Mouse (Mus musculus) c-Kit-positive CD71-positive TER-119-negative erythroid progenitor cells, embryonic 14.5 days (primary cell): ENCODE data around the gene Krtap9-1.
"Not testable (repeated sequence)": the region's sequence is repeated elsewhere in the genome, so short reads cannot be mapped to it uniquely, and the experiment has no call there.

Experiments
- DNase-seq: peaks from one replicate; pipeline ENCODE4 v3.0.0-alpha.2; 2013; ENCODE audit warnings: low read depth

The Krtap9-1 gene

GRCm38 (mm10) chr11:99873089-99873488 is at the start of gene Krtap9-1:
Gene Krtap9-1 (plus strand): TSS chr11:99873389.
- not testable (repeated sequence) for DNase-seq

DNA sequence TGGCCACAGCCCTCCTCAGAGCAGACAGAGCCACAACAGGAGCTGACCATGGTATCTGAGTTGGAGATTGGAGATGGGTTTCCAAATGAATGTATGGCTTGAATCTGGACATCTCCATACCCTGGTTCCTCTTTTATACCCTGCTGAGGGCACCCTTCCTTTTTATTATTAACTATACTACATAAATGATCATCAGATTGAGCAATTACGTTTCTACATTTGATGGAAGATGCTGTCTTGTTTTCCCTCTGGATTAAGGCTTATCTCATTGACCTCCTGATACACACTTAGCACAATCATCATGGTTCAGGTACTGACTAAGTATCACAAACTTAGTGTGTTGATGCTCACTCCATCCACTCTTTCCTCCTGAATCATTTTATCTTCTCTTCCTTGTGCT is 35.2 kb upstream of the Krtap9-1 start, which contains the start of gene 2300003K06Rik:
2300003K06Rik (minus strand) TSS at position 101 of the 400 bp plus-strand sequence.
- DNase-seq = no peak

DNA sequence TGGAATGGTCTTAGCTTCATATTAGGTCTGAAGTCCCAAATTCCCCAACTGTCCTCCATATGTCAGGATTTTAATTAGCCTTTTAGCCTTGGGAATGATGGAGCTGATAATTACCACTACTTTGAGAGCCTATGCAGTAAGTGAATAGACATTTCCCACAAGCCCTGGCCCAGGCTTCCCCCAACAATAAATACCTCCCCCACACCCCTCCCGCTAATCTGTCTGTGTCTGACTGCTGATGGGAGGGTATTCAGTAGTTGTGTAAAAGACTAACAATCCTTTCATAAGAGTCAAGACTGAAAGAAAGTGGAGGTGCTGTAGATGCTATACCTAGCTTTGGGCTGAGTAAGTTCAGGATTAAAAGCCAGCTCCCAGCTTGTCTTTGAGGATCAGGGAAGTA is 31.0 kb upstream of the Krtap9-1 start:
- DNase-seq = no peak

- no peak for DNase-seq
Observed at GRCm38 (mm10) chr11:99846746-99847145, 26.4 kb upstream of the Krtap9-1 start.

GRCm38 (mm10) chr11:99851508-99851907 is 21.7 kb upstream of the Krtap9-1 start, which contains the start of gene Krtap4-16:
Gene Krtap4-16 (minus strand): TSS chr11:99851608.
- no peak for DNase-seq

DNA sequence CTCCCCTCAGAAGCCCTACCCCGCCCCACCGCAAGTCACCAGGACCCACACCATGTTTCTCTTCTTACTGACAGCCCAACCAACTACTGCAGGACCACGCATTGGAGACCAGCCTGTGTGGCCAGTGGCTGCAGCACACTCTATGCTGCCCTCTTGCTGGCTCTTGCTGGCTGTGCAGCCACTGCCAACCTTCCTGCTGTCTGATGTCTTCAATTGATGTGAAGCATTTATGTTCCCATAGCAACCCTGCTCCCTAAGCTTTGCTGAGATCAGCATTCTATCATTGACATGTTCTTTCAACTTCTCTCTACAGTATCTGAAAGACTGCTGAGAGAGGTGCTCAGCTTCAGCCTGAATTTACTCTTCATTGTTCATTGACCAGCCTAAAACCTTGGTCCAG is 19.1 kb upstream of the Krtap9-1 start:
- DNase-seq = no peak

GRCm38 (mm10) chr11:99857617-99858016 is 15.6 kb upstream of the Krtap9-1 start, which contains the start of gene Gm11568:
Gene Gm11568 (plus strand): TSS chr11:99857917.
- no peak for DNase-seq

DNA sequence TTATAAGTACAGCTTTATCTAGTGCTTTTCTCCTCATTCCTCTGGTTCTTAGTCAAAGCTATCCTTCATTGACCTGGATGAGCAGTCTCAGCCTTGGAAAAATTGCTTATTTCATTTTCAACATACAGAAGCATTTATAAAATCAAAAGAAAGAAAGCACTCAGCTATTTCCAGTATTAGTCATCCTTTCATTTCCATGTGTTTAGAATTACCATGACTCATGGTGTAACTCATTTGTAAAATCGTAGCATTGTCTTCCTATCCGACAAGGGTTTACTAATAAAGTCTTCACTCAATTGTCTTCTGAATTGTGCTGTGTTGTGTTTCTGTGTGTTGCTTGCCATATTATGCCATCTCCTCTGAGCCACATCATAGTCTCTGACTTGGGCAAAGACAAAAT is 14.4 kb upstream of the Krtap9-1 start:
- DNase-seq = no peak

GRCm38 (mm10) chr11:99864176-99864575 is 9.0 kb upstream of the Krtap9-1 start, which contains the start of gene Gm11559:
Gene Gm11559 (plus strand): TSS chr11:99864476.
- not testable (repeated sequence) for DNase-seq

DNA sequence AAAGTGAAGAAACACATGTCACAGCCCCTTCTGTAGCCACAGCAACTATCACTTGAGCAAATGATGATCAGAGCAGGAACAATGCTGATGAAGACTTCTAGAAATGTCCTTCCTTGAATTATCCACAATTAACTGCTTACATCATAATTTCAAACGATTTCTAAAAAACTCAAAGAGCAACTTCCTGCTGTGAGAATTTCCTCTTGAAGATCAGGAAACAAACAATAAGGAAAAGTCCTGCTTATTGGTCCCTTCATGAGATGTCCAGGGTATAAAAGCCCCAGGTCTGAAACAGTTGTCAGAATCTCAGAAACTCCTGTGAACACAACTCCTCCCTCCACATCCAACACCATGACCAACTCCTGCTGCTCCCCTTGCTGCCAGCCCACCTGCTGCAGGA is 5.7 kb downstream of the Krtap9-1 start, which contains the start of gene Gm11567:
Gm11567 (plus strand) TSS at position 301 of the 400 bp plus-strand sequence.
- not testable (repeated sequence) for DNase-seq

DNA sequence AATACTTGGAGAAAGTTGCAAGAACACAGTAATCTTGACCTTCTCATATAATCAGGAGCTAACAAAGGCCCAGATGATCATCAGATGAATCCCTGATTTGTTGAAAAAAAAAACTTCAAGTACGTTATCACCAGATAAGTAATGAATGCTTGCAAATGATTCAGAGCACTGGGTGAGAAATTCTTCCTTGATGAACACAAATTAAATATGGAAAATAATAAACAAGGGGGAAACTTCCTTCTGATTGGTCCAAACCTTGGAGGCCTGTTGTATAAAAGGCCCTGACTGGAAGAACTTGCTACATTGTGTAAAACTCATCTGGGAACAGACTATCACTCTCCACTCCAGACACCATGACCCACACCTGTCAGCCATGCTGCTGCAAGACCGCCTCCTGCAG is 34.4 kb downstream of the Krtap9-1 start, which contains the start of gene Krtap31-1:
Krtap31-1 (plus strand) TSS at position 301 of the 400 bp plus-strand sequence.
- DNase-seq = no peak

GRCm38 (mm10) chr11:99914451-99914850 is 41.3 kb downstream of the Krtap9-1 start, which contains the start of gene Gm11565:
Gene Gm11565 (plus strand): TSS chr11:99914751.
- DNase-seq = no peak
